ENCODE assay signal across 25 mouse cellular contexts in genomic region chr10:41816516-41816915, GRCm38 (mm10). TPM values are rescaled to one million over a fixed set of nuclear protein-coding genes. Genes with fewer than 3 reads are reported as not detected.
DNase-seq lines count a peak whose midpoint lies in the region; ATAC-seq and TF ChIP-seq lines count a peak whose summit lies in the region.
"Had no signal": no experiment of that assay in that cellular context is flagged by ENCODE, and none has a peak within 500 bp of the region (broad histone marks: within the 10 kb centered on the region; RNA-seq: fewer than 3 reads in every experiment).

No protein-coding gene starts in this region.

- TF ChIP-seq EP300 in heart, adult 2 months (IDR thresholded peaks at IDR 0.05; ENCODE audit: insufficient read depth, low read depth, low read length) = no peak

- 60% methylated on average over 5 of the region's 5 CpGs for WGBS in heart, adult 2 months
- whole genome bisulfite sequencing in heart, embryonic 11.5 days (ENCODE audit: insufficient replicate concordance) = 64% methylated on average over 5 of the region's 5 CpGs
- WGBS in liver, embryonic 15.5 days (ENCODE audit: insufficient replicate concordance) = 38% methylated on average over 5 of the region's 5 CpGs
- WGBS in hindbrain, embryonic 11.5 days = 87% methylated on average over 5 of the region's 5 CpGs

- H3K27ac ChIP-seq in heart, adult 2 months = peak overlapping the region; percentile 15; the same call in 1 of the 2 replicates
- no peak overlapping the region for H3K27ac ChIP-seq in heart, embryonic 11.5 days (ENCODE audit: low read depth, low read length)
- H3K27ac ChIP-seq in liver, embryonic 15.5 days (replicated peaks) = no peak overlapping the region
- H3K27ac ChIP-seq in hindbrain, embryonic 11.5 days (ENCODE audit: low read depth, low read length) = no peak overlapping the region
- H3K27ac ChIP-seq: embryonic facial prominence, embryonic 12.5 days; forebrain, embryonic 12.5 days; heart, embryonic 13.5 days; hindbrain, embryonic 12.5 days; limb, embryonic 12.5 days; stomach, embryonic 15.5 days had no signal

- peaks cover 14% of the 10 kb centered on the region for H3K4me1 ChIP-seq in heart, adult 2 months (ENCODE audit: control insufficient read depth, insufficient read depth, low read length)
- H3K4me1 ChIP-seq in heart, embryonic 11.5 days (ENCODE audit: control insufficient read depth, insufficient read depth, low read length) = peaks cover 19% of the 10 kb centered on the region
- peaks cover 49% of the 10 kb centered on the region for H3K4me1 ChIP-seq in liver, embryonic 15.5 days (replicated peaks)
- H3K4me1 ChIP-seq in hindbrain, embryonic 11.5 days (replicated peaks; ENCODE audit: control insufficient read depth, insufficient read depth, low read length) = peaks cover 3% of the 10 kb centered on the region; the same call in 1 of the 2 replicates

- H3K4me3 ChIP-seq in heart, adult 2 months = no peak overlapping the region
- H3K4me3 ChIP-seq in heart, embryonic 11.5 days (ENCODE audit: low read depth, low read length) = no peak overlapping the region
- H3K4me3 ChIP-seq in liver, embryonic 15.5 days (replicated peaks) = no peak overlapping the region
- H3K4me3 ChIP-seq in hindbrain, embryonic 11.5 days (ENCODE audit: low read depth, low read length) = no peak overlapping the region
- H3K4me3 ChIP-seq: embryonic facial prominence, embryonic 12.5 days; forebrain, embryonic 12.5 days; heart, embryonic 13.5 days; hindbrain, embryonic 12.5 days; limb, embryonic 12.5 days; megakaryocyte, embryonic 14.5 days; myocyte; stomach, embryonic 15.5 days had no signal

- TF ChIP-seq POLR2A in heart, adult 2 months (IDR thresholded peaks at IDR 0.05; ENCODE audit: insufficient read depth, low read depth, low read length) = no peak

- H3K9ac ChIP-seq in heart, adult 2 months (ENCODE audit: low read depth, low read length) = no peak overlapping the region
- H3K9ac ChIP-seq in heart, embryonic 11.5 days (ENCODE audit: low read depth, low read length) = no peak overlapping the region
- H3K9ac ChIP-seq in liver, embryonic 15.5 days = no peak overlapping the region
- no peak overlapping the region for H3K9ac ChIP-seq in hindbrain, embryonic 11.5 days (ENCODE audit: low read depth, low read length)
- H3K9ac ChIP-seq: embryonic facial prominence, embryonic 12.5 days; forebrain, embryonic 12.5 days; heart, embryonic 13.5 days; hindbrain, embryonic 12.5 days; limb, embryonic 12.5 days; stomach, embryonic 15.5 days had no signal

- H3K27me3 ChIP-seq in heart, adult 2 months (ENCODE audit: control insufficient read depth, insufficient read depth, low read length) = no peaks in the 10 kb centered on the region
- H3K27me3 ChIP-seq in heart, embryonic 11.5 days (ENCODE audit: control insufficient read depth, insufficient read depth, low read length) = no peaks in the 10 kb centered on the region
- no peaks in the 10 kb centered on the region for H3K27me3 ChIP-seq in liver, embryonic 15.5 days
- H3K27me3 ChIP-seq in hindbrain, embryonic 11.5 days (ENCODE audit: control insufficient read depth, insufficient read depth, low read length) = no peaks in the 10 kb centered on the region
- H3K27me3 ChIP-seq: embryonic facial prominence, embryonic 12.5 days; forebrain, embryonic 12.5 days; heart, embryonic 13.5 days; hindbrain, embryonic 12.5 days; limb, embryonic 12.5 days; megakaryocyte, embryonic 14.5 days; stomach, embryonic 15.5 days had no signal

- H3K36me3 ChIP-seq in heart, adult 2 months (ENCODE audit: control insufficient read depth, insufficient read depth, low read length) = peaks cover 8% of the 10 kb centered on the region
- H3K36me3 ChIP-seq in heart, embryonic 11.5 days (ENCODE audit: control insufficient read depth, insufficient read depth, low read length) = no peaks in the 10 kb centered on the region
- no peaks in the 10 kb centered on the region for H3K36me3 ChIP-seq in liver, embryonic 15.5 days (replicated peaks)
- no peaks in the 10 kb centered on the region for H3K36me3 ChIP-seq in hindbrain, embryonic 11.5 days (ENCODE audit: control insufficient read depth, insufficient read depth, low read length)
- H3K36me3 ChIP-seq: embryonic facial prominence, embryonic 12.5 days; forebrain, embryonic 12.5 days; heart, embryonic 13.5 days; hindbrain, embryonic 12.5 days; limb, embryonic 12.5 days; stomach, embryonic 15.5 days had no signal

- peaks cover 13% of the 10 kb centered on the region for H3K79me2 ChIP-seq in heart, adult 2 months (replicated peaks; ENCODE audit: control insufficient read depth, insufficient read depth, low read length)

- intact Hi-C loops in heart, adult 2 months (cut with DNase I) = loop anchor here (10.0 kb wide), 1 partner anchor 688 kb away; the partner anchor contains the start of gene Snx3

- no peak for DNase-seq in heart, adult 2 months
- DNase-seq in A20 (ENCODE audit: low read depth, low spot score) (peak; percentile 86), R1 (ENCODE audit: low read depth, low spot score) (peak; percentile 75)
- no peak for DNase-seq in left cerebral cortex, adult 11 months (ENCODE audit: low spot score)
- DNase-seq in hindbrain, embryonic 11.5 days (ENCODE audit: low spot score) = no peak
- DNase-seq: adrenal gland, adult 2 months; cerebellum, adult 18-20 months; cerebellum, postnatal 14 days; heart, postnatal 14 days; kidney, adult 18-20 months; kidney, postnatal 10 days; lung, adult 2 months; thymus, postnatal 25 days had no signal

- no peaks in the 10 kb centered on the region for H3K9me3 ChIP-seq in heart, embryonic 11.5 days (replicated peaks; ENCODE audit: control insufficient read depth, low read length)
- H3K9me3 ChIP-seq in liver, embryonic 15.5 days (replicated peaks) = no peaks in the 10 kb centered on the region
- H3K9me3 ChIP-seq in hindbrain, embryonic 11.5 days (ENCODE audit: control insufficient read depth, low read length) = no peaks in the 10 kb centered on the region
- H3K9me3 ChIP-seq: embryonic facial prominence, embryonic 12.5 days; forebrain, embryonic 12.5 days; heart, embryonic 13.5 days; hindbrain, embryonic 12.5 days; limb, embryonic 12.5 days; megakaryocyte, embryonic 14.5 days; stomach, embryonic 15.5 days had no signal

- ATAC-seq in heart, embryonic 11.5 days (replicated peaks; ENCODE audit: insufficient number of reproducible peaks, low FRiP score, low TSS enrichment) = no peak
- ATAC-seq in liver, embryonic 15.5 days (ENCODE audit: insufficient read depth) = 0 out of 2 replicates have a peak, but pooled peaks have one; percentile 25
- no peak for ATAC-seq in hindbrain, embryonic 11.5 days (ENCODE audit: low FRiP score)
- no peak for ATAC-seq in cerebellum, adult (ENCODE audit: insufficient number of reproducible peaks, low FRiP score, low TSS enrichment)
- ATAC-seq: midbrain, embryonic 16.5 days had no signal

- no peak overlapping the region for H3K4me2 ChIP-seq in heart, embryonic 11.5 days
- H3K4me2 ChIP-seq in liver, embryonic 15.5 days = peak overlapping the region; percentile 5; the same call in 1 of the 2 replicates
- H3K4me2 ChIP-seq in hindbrain, embryonic 11.5 days (replicated peaks; ENCODE audit: low read depth, low read length) = no peak overlapping the region
- H3K4me2 ChIP-seq: embryonic facial prominence, embryonic 12.5 days; forebrain, embryonic 12.5 days; heart, embryonic 13.5 days; hindbrain, embryonic 12.5 days; limb, embryonic 12.5 days; stomach, embryonic 15.5 days had no signal

- TF ChIP-seq CTCF in heart, adult 2 months (IDR thresholded peaks at IDR 0.05) = no peak

RNA-seq across cellular contexts. Expression of gene Sesn1, which starts 6.8 kb away (rescaled TPM):
- 100 to 1,000 TPM; 120 to 121 TPM for total RNA-seq in heart, adult 2 months (2021)
- 47.8 and 79.5 TPM in 2 replicates for polyA plus RNA-seq in heart, adult 2 months (2012; rRNA removed)
- 23.1 and 26.3 TPM in 2 replicates for polyA plus RNA-seq in heart, embryonic 11.5 days (2014; fragmentation: Nextera tagmentation; extraction: Ambion mirVana)
- polyA plus RNA-seq in liver, embryonic 15.5 days (2015; fragmentation: Nextera tagmentation; extraction: Ambion mirVana) = 19.9 and 20.3 TPM in 2 replicates
- 24.6 and 26.3 TPM in 2 replicates for polyA plus RNA-seq in hindbrain, embryonic 11.5 days (2014; fragmentation: Nextera tagmentation; extraction: Ambion mirVana)

RNA-seq across cellular contexts. Expression of gene Cep57l1, which starts 6.8 kb away (rescaled TPM):
- total RNA-seq in heart, adult 2 months (2021) = 1 to 10 TPM; 2.3 to 2.5 TPM
- 0.86 and 1.3 TPM in 2 replicates for polyA plus RNA-seq in heart, adult 2 months (2012; rRNA removed)
- 19.4 and 22.8 TPM in 2 replicates for polyA plus RNA-seq in heart, embryonic 11.5 days (2014; fragmentation: Nextera tagmentation; extraction: Ambion mirVana)
- 11.0 and 13.3 TPM in 2 replicates for polyA plus RNA-seq in liver, embryonic 15.5 days (2015; fragmentation: Nextera tagmentation; extraction: Ambion mirVana)
- polyA plus RNA-seq in hindbrain, embryonic 11.5 days (2014; fragmentation: Nextera tagmentation; extraction: Ambion mirVana) = 21.3 and 22.1 TPM in 2 replicates

Comparison
In these comparisons a context has a peak if more than half of its experiments do, and no peak if none do; other contexts are left out.
1. DNase-seq: peak in A20 (single experiment) and R1 (single experiment); none in heart, adult 2 months (0 of 2), left cerebral cortex, adult 11 months (single experiment) and hindbrain, embryonic 11.5 days (single experiment).